Mouse (Mus musculus): ENCODE results near the gene Rnasek. TPM values are rescaled to one million over a fixed set of nuclear protein-coding genes. Genes with fewer than 3 reads are reported as not detected.

The Rnasek gene
- polyA plus RNA-seq, 1 experiment from 2014 or later: 118 TPM

GRCm38 (mm10) chr11:70214856-70215209 lies 24.8 kb downstream of the Rnasek start:
- ATAC-seq (ENCODE audit: insufficient number of reproducible peaks, insufficient read depth, low FRiP score, low TSS enrichment, low read depth): no peak
- Histone ChIP-seq H3K36me3 (peaks cover 27% of the 10 kb centered on the region; the same call in 1 of the 2 replicates), H3K4me2 (peak overlapping the region; percentile 71), H3K27ac (no peak overlapping the region), H3K9ac (replicated peaks) (no peak overlapping the region), H3K27me3 (peaks cover 67% of the 10 kb centered on the region), H3K4me1 (replicated peaks) (peaks cover 31% of the 10 kb centered on the region), H3K9me3 (no peaks in the 10 kb centered on the region), H3K4me3 (replicated peaks) (peak overlapping the region; percentile 41)
- WGBS: 3% methylated on average over 18 of the region's 18 CpGs

GRCm38 (mm10) chr11:70214191-70214855 lies 25.3 kb downstream of the Rnasek start:
- H3K27me3 ChIP-seq: peaks cover 67% of the 10 kb centered on the region
- 1% methylated on average over 46 of the region's 46 CpGs for WGBS
- peak; percentile 49; the same call in 1 of the 2 replicates for ATAC-seq (ENCODE audit: insufficient number of reproducible peaks, insufficient read depth, low FRiP score, low TSS enrichment, low read depth)

GRCm38 (mm10) chr11:70213736-70214135 lies 25.9 kb downstream of the Rnasek start:
- Histone ChIP-seq H3K9ac (replicated peaks) (peak overlapping the region; percentile 57), H3K27me3 (peaks cover 67% of the 10 kb centered on the region), H3K4me1 (replicated peaks) (peaks cover 21% of the 10 kb centered on the region), H3K9me3 (no peaks in the 10 kb centered on the region), H3K27ac (no peak overlapping the region), H3K36me3 (peaks cover 23% of the 10 kb centered on the region; the same call in 1 of the 2 replicates), H3K4me2 (peak overlapping the region; percentile 71), H3K4me3 (replicated peaks) (peak overlapping the region; percentile 41)
- WGBS: 9% methylated on average over 26 of the region's 26 CpGs
- ATAC-seq (ENCODE audit: insufficient number of reproducible peaks, insufficient read depth, low FRiP score, low TSS enrichment, low read depth): no peak

More at GRCm38 (mm10) chr11:70214191-70214855, 25.3 kb downstream of the Rnasek start:
- Histone ChIP-seq H3K4me2 (peak overlapping the region; percentile 71), H3K27ac (no peak overlapping the region), H3K9me3 (no peaks in the 10 kb centered on the region), H3K4me1 (replicated peaks) (peaks cover 26% of the 10 kb centered on the region), H3K9ac (replicated peaks) (peak overlapping the region; percentile 57), H3K36me3 (peaks cover 27% of the 10 kb centered on the region; the same call in 1 of the 2 replicates), H3K4me3 (replicated peaks) (peak overlapping the region; percentile 41)

GRCm38 (mm10) chr11:70212896-70213295 lies 26.7 kb downstream of the Rnasek start:
- Histone ChIP-seq H3K4me1 (replicated peaks) (peaks cover 18% of the 10 kb centered on the region), H3K9me3 (no peaks in the 10 kb centered on the region), H3K4me3 (replicated peaks) (no peak overlapping the region), H3K36me3 (peaks cover 15% of the 10 kb centered on the region; the same call in 1 of the 2 replicates), H3K27me3 (peaks cover 67% of the 10 kb centered on the region), H3K9ac (replicated peaks) (no peak overlapping the region), H3K4me2 (no peak overlapping the region), H3K27ac (no peak overlapping the region)
- no peak for ATAC-seq (ENCODE audit: insufficient number of reproducible peaks, insufficient read depth, low FRiP score, low TSS enrichment, low read depth)
- 13% methylated on average over 9 of the region's 9 CpGs for WGBS

- ATAC-seq (ENCODE audit: insufficient number of reproducible peaks, insufficient read depth, low FRiP score, low TSS enrichment, low read depth): no peak
- no peak within 1 kb of the TSS for H3K27ac ChIP-seq
Measured at GRCm38 (mm10) chr11:70212423-70212822, 27.2 kb downstream of the Rnasek start, which contains the start of gene Slc16a11. Gene Slc16a11, plus strand, starts transcription at chr11:70212752.

GRCm38 (mm10) chr11:70211972-70212371 lies 27.7 kb downstream of the Rnasek start:
- ATAC-seq (ENCODE audit: insufficient number of reproducible peaks, insufficient read depth, low FRiP score, low TSS enrichment, low read depth): no peak
- Histone ChIP-seq H3K9ac (replicated peaks) (no peak overlapping the region), H3K4me3 (replicated peaks) (no peak overlapping the region), H3K27ac (no peak overlapping the region), H3K27me3 (peaks cover 58% of the 10 kb centered on the region), H3K4me2 (no peak overlapping the region), H3K36me3 (peaks cover 6% of the 10 kb centered on the region; the same call in 1 of the 2 replicates), H3K9me3 (no peaks in the 10 kb centered on the region), H3K4me1 (replicated peaks) (peaks cover 18% of the 10 kb centered on the region)
- 82% methylated on average over 6 of the region's 6 CpGs for WGBS

More at GRCm38 (mm10) chr11:70212423-70212822, 27.2 kb downstream of the Rnasek start, which contains the start of gene Slc16a11:
- Histone ChIP-seq H3K4me1 (replicated peaks) (peaks cover 18% of the 10 kb centered on the region), H3K36me3 (peaks cover 10% of the 10 kb centered on the region; the same call in 1 of the 2 replicates), H3K4me3 (replicated peaks) (peak within 1 kb of the TSS; percentile 41), H3K27me3 (peaks cover 62% of the 10 kb centered on the region), H3K4me2 (peak within 1 kb of the TSS; percentile 71), H3K9ac (replicated peaks) (no peak within 1 kb of the TSS), H3K9me3 (no peaks in the 10 kb centered on the region)
- 61% methylated on average over 6 of the region's 6 CpGs for WGBS

GRCm38 (mm10) chr11:70210681-70211080 lies 29.0 kb downstream of the Rnasek start:
- WGBS: 89% methylated on average over 2 of the region's 2 CpGs
- H3K9ac ChIP-seq (replicated peaks): no peak overlapping the region
- no peaks in the 10 kb centered on the region for H3K36me3 ChIP-seq
- H3K4me2 ChIP-seq: no peak overlapping the region
- no peak for ATAC-seq (ENCODE audit: insufficient number of reproducible peaks, insufficient read depth, low FRiP score, low TSS enrichment, low read depth)
- H3K4me3 ChIP-seq (replicated peaks): no peak overlapping the region
- peaks cover 48% of the 10 kb centered on the region for H3K27me3 ChIP-seq
- no peak overlapping the region for H3K27ac ChIP-seq
- no peaks in the 10 kb centered on the region for H3K9me3 ChIP-seq
- H3K4me1 ChIP-seq (replicated peaks): peaks cover 18% of the 10 kb centered on the region

- WGBS: 71% methylated on average over 5 of the region's 5 CpGs
- no peaks in the 10 kb centered on the region for H3K36me3 ChIP-seq
- peaks cover 30% of the 10 kb centered on the region for H3K27me3 ChIP-seq
- peaks cover 7% of the 10 kb centered on the region for H3K4me1 ChIP-seq (replicated peaks)
- ATAC-seq (ENCODE audit: insufficient number of reproducible peaks, insufficient read depth, low FRiP score, low TSS enrichment, low read depth): no peak
- H3K9ac ChIP-seq (replicated peaks): no peak overlapping the region
- no peak overlapping the region for H3K27ac ChIP-seq
- H3K4me3 ChIP-seq (replicated peaks): no peak overlapping the region
- no peaks in the 10 kb centered on the region for H3K9me3 ChIP-seq
- no peak overlapping the region for H3K4me2 ChIP-seq
Measured at GRCm38 (mm10) chr11:70208778-70209388, 30.8 kb downstream of the Rnasek start.

- Histone ChIP-seq H3K4me2 (no peak overlapping the region), H3K9me3 (no peaks in the 10 kb centered on the region), H3K36me3 (no peaks in the 10 kb centered on the region), H3K4me1 (replicated peaks) (no peaks in the 10 kb centered on the region), H3K4me3 (replicated peaks) (no peak overlapping the region), H3K27me3 (peaks cover 14% of the 10 kb centered on the region), H3K27ac (no peak overlapping the region), H3K9ac (replicated peaks) (no peak overlapping the region)
- ATAC-seq (ENCODE audit: insufficient number of reproducible peaks, insufficient read depth, low FRiP score, low TSS enrichment, low read depth): no peak
- 90% methylated on average over 7 of the region's 7 CpGs for WGBS
Measured at GRCm38 (mm10) chr11:70207283-70207682, 32.4 kb downstream of the Rnasek start.

- ATAC-seq (ENCODE audit: insufficient number of reproducible peaks, insufficient read depth, low FRiP score, low TSS enrichment, low read depth): no peak
- WGBS: 87% methylated on average over 2 of the region's 2 CpGs
- H3K9ac ChIP-seq (replicated peaks): no peak overlapping the region
- H3K27ac ChIP-seq: no peak overlapping the region
- H3K36me3 ChIP-seq: no peaks in the 10 kb centered on the region
- no peaks in the 10 kb centered on the region for H3K9me3 ChIP-seq
- peaks cover 11% of the 10 kb centered on the region for H3K27me3 ChIP-seq
- H3K4me3 ChIP-seq (replicated peaks): no peak overlapping the region
- no peaks in the 10 kb centered on the region for H3K4me1 ChIP-seq (replicated peaks)
- no peak overlapping the region for H3K4me2 ChIP-seq
Measured at GRCm38 (mm10) chr11:70206801-70207200, 32.8 kb downstream of the Rnasek start.

GRCm38 (mm10) chr11:70201691-70202090 lies 38.0 kb downstream of the Rnasek start:
- Histone ChIP-seq H3K9me3 (no peaks in the 10 kb centered on the region), H3K4me3 (replicated peaks) (no peak overlapping the region), H3K4me2 (no peak overlapping the region), H3K9ac (replicated peaks) (no peak overlapping the region), H3K27ac (no peak overlapping the region), H3K36me3 (no peaks in the 10 kb centered on the region), H3K27me3 (peaks cover 2% of the 10 kb centered on the region), H3K4me1 (replicated peaks) (no peaks in the 10 kb centered on the region; the same call in 1 of the 2 replicates)
- 37% methylated on average over 5 of the region's 5 CpGs for WGBS
- no peak for ATAC-seq (ENCODE audit: insufficient number of reproducible peaks, insufficient read depth, low FRiP score, low TSS enrichment, low read depth)

All from limb, embryonic 12.5 days (tissue).